Mouse (Mus musculus) MEL (cell line): ENCODE measurements at regions not wholly inside any gene's neighbourhood (a gene's known extent, or its start where the extent isn't known, plus 50 kb on each side); places are given as distances from the start of the nearest gene placed in this dataset.

Experiments
- CTCF ChIP-seq, 3 experiments: IDR thresholded peaks in 2 of 3; conservative IDR thresholded peaks in 1 of 3; 2 replicates each; pipeline ENCODE4 v1.5.1; 2011 to 2012; ENCODE audit warnings: low read length in 3 of 3, low read depth in 2 of 3, mild to moderate bottlenecking in 2 of 3, improper control_type of control experiment in 1 of 3, inconsistent platforms in 1 of 3, mixed read lengths in 1 of 3, moderate library complexity in 1 of 3; ENCODE audit not compliant: control insufficient read depth in 1 of 3, insufficient read depth in 1 of 3, poor library complexity in 1 of 3, severe bottlenecking in 1 of 3
- E2F4 ChIP-seq: IDR thresholded peaks from 2 replicates; pipeline ENCODE4 v1.6.1; 2011; ENCODE audit warnings: low read depth, low read length, improper control_type of control experiment, borderline replicate concordance
- GABPA ChIP-seq: IDR thresholded peaks from 2 replicates; pipeline ENCODE4 v1.6.1; 2012; ENCODE audit warnings: low read depth, mild to moderate bottlenecking, inconsistent platforms, low read length, improper control_type of control experiment, moderate library complexity
- GATA1 ChIP-seq: IDR thresholded peaks from 2 replicates; pipeline ENCODE4 v1.6.1; 2011; ENCODE audit warnings: low read depth, low read length, improper control_type of control experiment
- JUND ChIP-seq: IDR thresholded peaks from 2 replicates; pipeline ENCODE4 v1.6.1; 2011; ENCODE audit warnings: low read depth, mild to moderate bottlenecking, improper control_type of control experiment, low read length
- MAX ChIP-seq: IDR thresholded peaks from 2 replicates; pipeline ENCODE4 v1.6.1; 2011; ENCODE audit warnings: low read length, improper control_type of control experiment
- MXI1 ChIP-seq: IDR thresholded peaks from 2 replicates; pipeline ENCODE4 v1.6.1; 2011; ENCODE audit warnings: mild to moderate bottlenecking, low read depth, low read length, improper control_type of control experiment
- POLR2A ChIP-seq, 2 experiments: IDR thresholded peaks; 2 replicates each; pipeline ENCODE4 v1.6.1; 2011 to 2012; ENCODE audit warnings: low read length in 2 of 2, mild to moderate bottlenecking in 2 of 2, control low read depth in 1 of 2, improper control_type of control experiment in 1 of 2, low read depth in 1 of 2, moderate library complexity in 1 of 2; ENCODE audit not compliant: control insufficient read depth in 1 of 2, insufficient read depth in 1 of 2, poor library complexity in 1 of 2
- RAD21 ChIP-seq: IDR thresholded peaks from 2 replicates; pipeline ENCODE4 v1.6.1; 2011; ENCODE audit warnings: mild to moderate bottlenecking, low read depth, low read length, improper control_type of control experiment
- RCOR1 ChIP-seq: IDR thresholded peaks from 2 replicates; pipeline ENCODE4 v1.6.1; 2012; ENCODE audit warnings: low read depth, mild to moderate bottlenecking, inconsistent platforms, low read length, improper control_type of control experiment
- TAL1 ChIP-seq: IDR thresholded peaks from 2 replicates; pipeline ENCODE4 v1.6.1; 2012; ENCODE audit warnings: mild to moderate bottlenecking, inconsistent platforms, low read length, moderate library complexity, mixed read lengths
- TBP ChIP-seq: IDR thresholded peaks from 2 replicates; pipeline ENCODE4 v1.8.0; 2011; ENCODE audit warnings: low read depth, low read length, improper control_type of control experiment
- TCF12 ChIP-seq: IDR thresholded peaks from 2 replicates; pipeline ENCODE4 v1.6.1; 2014; ENCODE audit warnings: low read depth, mild to moderate bottlenecking, inconsistent platforms, low read length, improper control_type of control experiment, moderate library complexity
- ZNF384 ChIP-seq: IDR thresholded peaks from 2 replicates; pipeline ENCODE4 v1.6.1; 2012; ENCODE audit warnings: low read depth, mild to moderate bottlenecking, inconsistent platforms, low read length, improper control_type of control experiment

DNA sequence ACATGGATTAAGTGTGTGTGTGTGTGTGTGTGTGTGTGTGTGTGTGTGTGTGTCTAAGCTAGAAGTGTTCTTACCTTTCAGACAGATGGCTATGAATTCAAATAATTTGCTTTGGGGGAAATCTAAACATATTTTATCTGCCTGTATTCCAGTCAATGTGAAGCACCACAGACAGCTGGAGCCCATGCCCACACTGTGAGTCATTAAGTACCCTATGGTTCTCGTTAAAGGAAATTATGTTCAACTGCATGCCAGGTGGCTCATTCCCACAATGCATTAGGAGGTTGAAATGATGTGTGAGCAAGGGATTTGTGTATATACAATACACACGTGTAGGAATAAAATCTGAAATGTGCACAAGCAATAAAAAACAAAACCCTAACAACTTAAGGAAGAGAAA, 473.5 kb downstream of the Fat4 start:
- TF ChIP-seq RAD21 (no peak), RCOR1 (no peak), POLR2A (IDR thresholded peaks at IDR 0.05; ENCODE audit: control insufficient read depth in 1 of 2, insufficient read depth in 1 of 2, low read depth in 1 of 2, low read length in 2 of 2, poor library complexity in 1 of 2) (no peak), JUND (no peak), CTCF (IDR thresholded peaks at IDR 0.05 in 2 of 3, conservative IDR thresholded peaks at IDR 0.05 in 1 of 3; ENCODE audit: control insufficient read depth in 1 of 3, insufficient read depth in 1 of 3, low read depth in 2 of 3, low read length in 3 of 3, poor library complexity in 1 of 3, severe bottlenecking in 1 of 3) (no peak), GATA1 (no peak), MAX (no peak), TCF12 (no peak), TAL1 (no peak), TBP (no peak), ZNF384 (no peak), MXI1 (no peak), GABPA (no peak), E2F4 (no peak)
